Mouse (Mus musculus): ENCODE results near the gene Olfm2. TPM values are rescaled to one million over a fixed set of nuclear protein-coding genes. Genes with fewer than 3 reads are reported as not detected.

Gene Olfm2
- polyA plus RNA-seq, 1 experiment from 2014 or later, result 0.34 TPM

DNA sequence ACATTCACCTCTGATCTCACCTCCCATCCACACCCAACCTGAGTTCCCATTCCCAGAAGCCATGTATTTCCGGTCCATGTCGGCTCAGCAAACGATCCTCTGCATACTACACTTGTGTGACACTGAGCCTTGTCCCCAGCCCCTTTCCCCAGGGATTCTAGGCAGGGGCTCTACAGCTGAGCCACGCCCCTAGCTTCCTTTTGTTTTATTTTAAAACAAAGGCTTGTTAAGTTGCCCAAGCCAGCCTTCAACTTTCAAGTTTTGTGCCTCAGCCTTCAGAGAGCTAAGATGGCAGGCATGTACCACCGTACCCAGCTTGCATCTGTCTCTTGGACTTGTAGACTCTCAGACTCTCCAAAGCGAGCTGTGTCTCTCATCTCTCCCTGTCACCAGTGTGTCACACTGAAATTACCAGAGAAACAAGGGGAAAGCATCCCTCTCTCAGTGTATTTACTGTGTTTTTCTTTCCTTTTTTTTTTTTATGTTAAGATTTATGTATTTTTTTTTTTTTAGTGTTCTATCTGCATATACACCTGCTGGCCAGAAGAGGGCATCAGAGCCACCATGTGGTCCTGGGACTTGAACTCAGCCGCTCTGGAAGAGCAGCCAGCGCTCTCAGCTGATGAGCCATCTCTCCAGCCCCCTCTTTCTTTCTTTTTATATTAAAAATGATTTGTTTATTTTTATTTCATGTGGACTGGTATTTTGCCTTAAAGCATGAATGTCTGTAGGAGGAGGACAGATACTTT is 7.7 kb downstream of the Olfm2 start:
- peaks cover 11% of the 10 kb centered on the region for H3K27me3 ChIP-seq (ENCODE audit: insufficient read depth, low read length)
- H3K4me1 ChIP-seq (ENCODE audit: insufficient read depth), result no peaks in the 10 kb centered on the region
- no peak overlapping the region for H3K4me2 ChIP-seq (ENCODE audit: low read depth, low read length)
- H3K36me3 ChIP-seq (replicated peaks; ENCODE audit: insufficient read depth, low read length), result no peaks in the 10 kb centered on the region
- no peak overlapping the region for H3K9ac ChIP-seq (replicated peaks)
- no peak overlapping the region for H3K27ac ChIP-seq (ENCODE audit: low read depth)
- no peak for TF ChIP-seq EP300 (IDR thresholded peaks at IDR 0.05; ENCODE audit: low read depth)
- TF ChIP-seq CTCF (IDR thresholded peaks at IDR 0.05; ENCODE audit: low read depth), result peak; percentile 66
- no peaks in the 10 kb centered on the region for H3K9me3 ChIP-seq (ENCODE audit: low read length)
- H3K4me3 ChIP-seq (ENCODE audit: low read depth, low read length), result no peak overlapping the region
- DNase-seq (no peak), ATAC-seq (no peak)
- WGBS (ENCODE audit: insufficient replicate concordance), result 38% methylated on average over 8 of the region's 8 CpGs

DNA sequence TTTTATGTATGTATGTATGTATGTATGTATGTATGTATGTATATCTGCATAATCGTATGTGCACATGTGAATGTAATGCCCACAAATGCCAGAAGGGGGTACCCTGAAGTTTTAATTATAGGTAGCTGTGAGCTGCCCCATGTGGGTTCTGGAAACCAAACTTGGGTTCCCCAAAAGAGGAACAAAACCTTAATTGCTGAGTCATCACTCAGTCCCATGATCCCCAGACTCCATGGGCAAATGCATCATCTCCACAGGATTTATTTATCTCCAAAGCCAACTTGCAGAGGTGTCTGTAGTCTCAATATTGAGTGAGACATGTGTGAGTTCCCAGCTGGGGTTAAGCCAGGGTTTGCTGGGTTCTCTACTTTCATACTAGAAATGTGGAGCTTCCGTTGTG is 8.9 kb downstream of the Olfm2 start:
- Histone ChIP-seq H3K9me3 (ENCODE audit: low read length) (no peaks in the 10 kb centered on the region), H3K4me2 (ENCODE audit: low read depth, low read length) (no peak overlapping the region), H3K4me3 (ENCODE audit: low read depth, low read length) (no peak overlapping the region), H3K4me1 (ENCODE audit: insufficient read depth) (no peaks in the 10 kb centered on the region; the same call in 1 of the 2 replicates), H3K9ac (replicated peaks) (no peak overlapping the region), H3K27ac (ENCODE audit: low read depth) (no peak overlapping the region), H3K27me3 (ENCODE audit: insufficient read depth, low read length) (peaks cover 7% of the 10 kb centered on the region; the same call in 1 of the 2 replicates), H3K36me3 (replicated peaks; ENCODE audit: insufficient read depth, low read length) (no peaks in the 10 kb centered on the region)
- 77% methylated on average over 2 of the region's 2 CpGs for WGBS (ENCODE audit: insufficient replicate concordance)
- ATAC-seq (no peak), DNase-seq (no peak)
- no peak for TF ChIP-seq CTCF (IDR thresholded peaks at IDR 0.05; ENCODE audit: low read depth)
- TF ChIP-seq EP300 (IDR thresholded peaks at IDR 0.05; ENCODE audit: low read depth), result no peak

DNA sequence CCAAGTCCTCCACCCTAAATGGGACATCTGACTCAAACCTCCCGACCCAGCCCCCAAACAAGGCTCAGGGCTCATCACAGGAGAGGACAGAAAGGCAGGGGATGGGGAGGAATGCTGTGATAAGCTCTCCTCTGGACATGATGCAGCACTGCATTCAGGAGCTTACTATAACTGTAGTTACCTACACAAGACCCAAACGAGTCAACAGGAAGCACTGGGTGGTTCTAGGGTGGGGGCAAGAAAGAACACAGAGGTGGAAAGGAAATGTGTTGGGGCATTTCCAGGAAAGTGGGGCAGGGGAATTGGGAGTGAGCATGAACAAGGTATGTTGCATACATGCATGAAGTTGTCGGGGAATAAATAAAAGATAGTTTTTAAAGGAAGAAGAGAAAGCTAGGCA is 11.5 kb downstream of the Olfm2 start:
- Histone ChIP-seq H3K27ac (ENCODE audit: low read depth) (no peak overlapping the region), H3K4me3 (ENCODE audit: low read depth, low read length) (no peak overlapping the region), H3K27me3 (ENCODE audit: insufficient read depth, low read length) (0 out of 2 replicates have a peak, but pooled peaks cover 4% of the 10 kb centered on the region), H3K9me3 (ENCODE audit: low read length) (no peaks in the 10 kb centered on the region), H3K4me1 (ENCODE audit: insufficient read depth) (peaks cover 2% of the 10 kb centered on the region; the same call in 1 of the 2 replicates), H3K36me3 (replicated peaks; ENCODE audit: insufficient read depth, low read length) (no peaks in the 10 kb centered on the region), H3K4me2 (ENCODE audit: low read depth, low read length) (no peak overlapping the region), H3K9ac (replicated peaks) (no peak overlapping the region)
- 57% methylated on average over 3 of the region's 3 CpGs for WGBS (ENCODE audit: insufficient replicate concordance)
- ATAC-seq (no peak), DNase-seq (no peak)
- no peak for TF ChIP-seq CTCF (IDR thresholded peaks at IDR 0.05; ENCODE audit: low read depth)

DNA sequence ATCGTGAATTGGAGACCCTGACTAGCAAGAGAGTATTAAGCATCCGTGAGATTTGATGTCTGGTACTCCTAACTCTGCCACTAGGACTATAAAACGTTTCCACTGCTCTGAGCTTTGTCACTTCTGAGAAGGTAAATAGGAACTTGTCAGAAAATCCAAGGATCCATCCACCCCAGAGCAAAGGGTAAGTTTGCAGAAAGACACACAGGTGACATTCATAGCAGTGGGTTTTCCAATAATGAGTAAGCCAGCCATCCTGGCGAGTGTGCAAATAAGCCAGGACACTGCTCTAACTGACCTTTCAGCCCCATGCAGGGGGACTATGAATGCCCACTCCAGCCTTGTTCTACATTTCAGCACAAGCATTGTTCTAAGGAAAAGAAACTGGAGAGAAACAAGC is 14.4 kb downstream of the Olfm2 start:
- Histone ChIP-seq H3K27ac (ENCODE audit: low read depth) (no peak overlapping the region), H3K4me1 (ENCODE audit: insufficient read depth) (peaks cover 9% of the 10 kb centered on the region), H3K4me3 (ENCODE audit: low read depth, low read length) (no peak overlapping the region), H3K9ac (replicated peaks) (no peak overlapping the region), H3K27me3 (ENCODE audit: insufficient read depth, low read length) (peaks cover 23% of the 10 kb centered on the region), H3K9me3 (ENCODE audit: low read length) (no peaks in the 10 kb centered on the region), H3K36me3 (replicated peaks; ENCODE audit: insufficient read depth, low read length) (no peaks in the 10 kb centered on the region), H3K4me2 (ENCODE audit: low read depth, low read length) (no peak overlapping the region)
- peak; percentile 67 for ATAC-seq
- WGBS (ENCODE audit: insufficient replicate concordance), result 33% methylated on average over 4 of the region's 4 CpGs
- DNase-seq, result no peak
- TF ChIP-seq EP300 (IDR thresholded peaks at IDR 0.05; ENCODE audit: low read depth) (no peak), CTCF (IDR thresholded peaks at IDR 0.05; ENCODE audit: low read depth) (no peak)

DNA sequence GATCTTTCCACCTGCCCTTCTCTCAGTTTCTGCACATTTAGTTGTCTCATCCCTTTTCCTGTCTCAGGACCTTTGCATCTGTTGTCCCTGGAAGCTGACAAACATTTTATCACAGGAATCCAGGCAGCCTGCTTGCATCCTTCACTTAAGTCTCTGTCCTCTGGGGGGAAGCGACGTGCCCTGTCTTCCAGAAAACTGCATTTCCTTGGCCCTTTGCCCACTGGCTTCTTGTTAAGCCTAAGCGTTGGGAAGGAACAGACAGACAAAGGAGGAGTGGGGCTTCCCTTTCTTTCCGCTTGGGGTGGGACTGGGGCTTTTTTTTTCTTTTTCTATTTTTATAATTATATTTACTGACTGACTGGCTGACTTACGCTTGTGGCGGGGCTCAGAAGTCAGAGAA is 16.7 kb downstream of the Olfm2 start:
- WGBS (ENCODE audit: insufficient replicate concordance), result 51% methylated on average over 6 of the region's 6 CpGs
- TF ChIP-seq CTCF (IDR thresholded peaks at IDR 0.05; ENCODE audit: low read depth), result no peak
- TF ChIP-seq EP300 (IDR thresholded peaks at IDR 0.05; ENCODE audit: low read depth), result no peak

DNA sequence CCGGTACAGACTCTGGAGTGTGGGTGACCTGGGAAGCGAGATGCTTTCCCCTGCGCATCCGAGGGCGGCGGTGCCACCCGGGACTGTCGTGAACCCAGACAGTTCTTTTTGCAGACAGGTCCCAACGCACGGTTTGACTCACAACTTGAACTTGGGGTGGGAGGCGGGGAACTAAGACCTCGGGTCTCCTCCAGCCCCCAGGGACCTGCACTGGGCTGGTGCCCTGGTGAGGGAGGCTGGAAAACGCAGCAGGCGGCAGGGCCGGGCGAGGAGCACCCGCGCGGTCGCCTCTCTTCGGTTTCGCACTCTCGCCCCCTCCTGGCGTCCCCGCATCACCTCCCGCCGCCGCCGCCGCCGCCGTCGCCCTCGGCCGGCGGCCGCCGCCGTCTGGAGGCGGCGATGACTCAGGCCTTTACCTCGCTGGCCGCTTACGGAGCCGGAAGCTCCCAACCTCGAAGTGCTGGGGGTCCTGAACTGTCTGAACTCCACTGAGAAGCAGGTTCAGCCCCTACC is 18.5 kb downstream of the Olfm2 start:
- H3K9me3 ChIP-seq (ENCODE audit: low read length), result no peaks in the 10 kb centered on the region
- peak; percentile 56; the same call in 1 of the 2 replicates for ATAC-seq

More for the DNA sequence above, 16.7 kb downstream of the Olfm2 start:
- Histone ChIP-seq H3K27ac (ENCODE audit: low read depth) (no peak overlapping the region), H3K27me3 (ENCODE audit: insufficient read depth, low read length) (peaks cover 44% of the 10 kb centered on the region), H3K36me3 (replicated peaks; ENCODE audit: insufficient read depth, low read length) (no peaks in the 10 kb centered on the region), H3K4me2 (ENCODE audit: low read depth, low read length) (no peak overlapping the region), H3K9me3 (ENCODE audit: low read length) (no peaks in the 10 kb centered on the region), H3K9ac (replicated peaks) (no peak overlapping the region), H3K4me1 (ENCODE audit: insufficient read depth) (peaks cover 16% of the 10 kb centered on the region), H3K4me3 (ENCODE audit: low read depth, low read length) (no peak overlapping the region)
- DNase-seq, result no peak
- no peak for ATAC-seq

More for the DNA sequence above, 18.5 kb downstream of the Olfm2 start:
- Histone ChIP-seq H3K4me1 (ENCODE audit: insufficient read depth) (peaks cover 16% of the 10 kb centered on the region), H3K27ac (ENCODE audit: low read depth) (no peak overlapping the region), H3K27me3 (ENCODE audit: insufficient read depth, low read length) (peaks cover 50% of the 10 kb centered on the region), H3K9ac (replicated peaks) (peak overlapping the region; percentile 18; the same call in 1 of the 2 replicates), H3K4me2 (ENCODE audit: low read depth, low read length) (peak overlapping the region; percentile 68), H3K4me3 (ENCODE audit: low read depth, low read length) (peak overlapping the region; percentile 37), H3K36me3 (replicated peaks; ENCODE audit: insufficient read depth, low read length) (no peaks in the 10 kb centered on the region)
- peak; percentile 34 for TF ChIP-seq CTCF (IDR thresholded peaks at IDR 0.05; ENCODE audit: low read depth)
- TF ChIP-seq EP300 (IDR thresholded peaks at IDR 0.05; ENCODE audit: low read depth), result no peak
- WGBS (ENCODE audit: insufficient replicate concordance), result 2% methylated on average over 26 of the region's 46 CpGs
- peak; percentile 64 for DNase-seq

Data from liver, postnatal 0 days (tissue).